In genomic region chr17:26414523-26415354, GRCm38 (mm10) we compare ENCODE assay signal across 8 mouse cellular contexts. TPM values are rescaled to one million over a fixed set of nuclear protein-coding genes. Genes with fewer than 3 reads are reported as not detected.
DNase-seq lines count a peak whose midpoint lies in the region; ATAC-seq lines count a peak whose summit lies in the region.

Gene Neurl1b (plus strand): TSS chr17:26414829.

- intact Hi-C loops in left cerebral cortex, postnatal 10 days (cut with DNase I): loop anchor here (5.0 kb wide), 1 partner anchor 62 kb away; no protein-coding TSS in a partner anchor

- H3K27me3 ChIP-seq in forebrain, embryonic 15.5 days: 0 out of 2 replicates have a peak, but pooled peaks cover 2% of the 10 kb centered on the region
- peaks cover 52% of the 10 kb centered on the region for H3K27me3 ChIP-seq in hindbrain, embryonic 13.5 days

- H3K36me3 ChIP-seq in forebrain, embryonic 15.5 days: no peaks in the 10 kb centered on the region
- no peaks in the 10 kb centered on the region for H3K36me3 ChIP-seq in hindbrain, embryonic 13.5 days
- H3K36me3 ChIP-seq in macrophage (ENCODE audit: inconsistent target): no peaks in the 10 kb centered on the region

- peak; percentile 55 for ATAC-seq in forebrain, embryonic 15.5 days (replicated peaks)
- ATAC-seq in hindbrain, embryonic 13.5 days (ENCODE audit: low FRiP score): peak; percentile 72

- under 1% methylated on average over 92 of the region's 105 CpGs for WGBS in forebrain, embryonic 15.5 days
- under 1% methylated on average over 75 of the region's 105 CpGs for WGBS in hindbrain, embryonic 13.5 days
- under 1% methylated on average over 96 of the region's 105 CpGs for WGBS in macrophage (ENCODE audit: missing documents)

- peak within 1 kb of the TSS; percentile 96 for H3K4me2 ChIP-seq in forebrain, embryonic 15.5 days (replicated peaks)
- H3K4me2 ChIP-seq in hindbrain, embryonic 13.5 days: peak within 1 kb of the TSS; percentile 97

- peak in 1 of 2 experiments; percentile 28 for DNase-seq in frontal cortex, adult 2 months (ENCODE audit: extremely low spot score in 1 of 2, low spot score in 1 of 2)
- DNase-seq in frontal cortex, postnatal 25 days (ENCODE audit: low spot score in 2 of 2): no peak
- DNase-seq in cerebellum, adult 11-12 months: peak; percentile 9
- peak in 1 of 2 experiments; percentile 71 for DNase-seq in left cerebral cortex, postnatal 10 days (ENCODE audit: extremely low spot score in 1 of 2, low spot score in 2 of 2)
- DNase-seq in spleen, postnatal 10 days (ENCODE audit: low spot score in 2 of 2): peak; percentile 56 to 79

- no peaks in the 10 kb centered on the region for H3K79me2 ChIP-seq in macrophage (ENCODE audit: inconsistent target)

- peaks cover 16% of the 10 kb centered on the region for H3K4me1 ChIP-seq in forebrain, embryonic 15.5 days
- peaks cover 11% of the 10 kb centered on the region for H3K4me1 ChIP-seq in hindbrain, embryonic 13.5 days (replicated peaks)

- peak within 1 kb of the TSS; percentile 65 for H3K9ac ChIP-seq in forebrain, embryonic 15.5 days (replicated peaks)
- H3K9ac ChIP-seq in hindbrain, embryonic 13.5 days: peak within 1 kb of the TSS; percentile 87

- no peaks in the 10 kb centered on the region for H3K9me3 ChIP-seq in forebrain, embryonic 15.5 days
- no peaks in the 10 kb centered on the region for H3K9me3 ChIP-seq in hindbrain, embryonic 13.5 days

- peak within 1 kb of the TSS; percentile 29 for H3K27ac ChIP-seq in forebrain, embryonic 15.5 days (replicated peaks)
- peak within 1 kb of the TSS; percentile 55; the same call in 1 of the 2 replicates for H3K27ac ChIP-seq in hindbrain, embryonic 13.5 days
- H3K27ac ChIP-seq in macrophage: no peak within 1 kb of the TSS

- peak within 1 kb of the TSS; percentile 85 for H3K4me3 ChIP-seq in forebrain, embryonic 15.5 days
- peak within 1 kb of the TSS; percentile 78 for H3K4me3 ChIP-seq in hindbrain, embryonic 13.5 days
- peak within 1 kb of the TSS; percentile 37 for H3K4me3 ChIP-seq in macrophage (ENCODE audit: inconsistent target)

RNA-seq across cellular contexts. Expression of gene Neurl1b, which starts in this region (rescaled TPM):
- polyA plus RNA-seq in frontal cortex, adult 2 months (2012; rRNA removed): 60.4 and 66.5 TPM in 2 replicates
- 2.7 and 2.9 TPM in 2 replicates for polyA plus RNA-seq in forebrain, embryonic 15.5 days (2015; fragmentation: Nextera tagmentation; extraction: Ambion mirVana)
- polyA plus RNA-seq in hindbrain, embryonic 13.5 days (2015; fragmentation: Nextera tagmentation; extraction: Ambion mirVana): 0.78 and 1.0 TPM in 2 replicates
- total RNA-seq in left cerebral cortex, postnatal 10 days (2021): 100 to 1,000 TPM; 118 to 135 TPM
- total RNA-seq in macrophage (2018; cell fraction: chromatin; rRNA removed): 1 to 10 TPM in 5 of 26 experiments, under 1 TPM in 19, not detected in 2; 0.12 to 4.1 (median 0.45) TPM
- total RNA-seq in macrophage (2018; cell fraction: cytosol; rRNA removed): 1 to 10 TPM in 14 of 26 experiments, under 1 TPM in 12; 0.24 to 1.9 (median 1.1) TPM
- 1 to 10 TPM in 9 of 26 experiments, under 1 TPM in 16, not detected in 1; 0.17 to 2.0 (median 0.66) TPM for total RNA-seq in macrophage (2018; cell fraction: nucleus; rRNA removed)
- polyA plus RNA-seq in macrophage (2018): 0.46 to 0.47 TPM (median 0.46 TPM) in 3 replicates

Comparison
In these comparisons a context has a peak if more than half of its experiments do, and no peak if none do; other contexts are left out.
1. RNA of gene Neurl1b (polyA plus RNA-seq): 60.4 to 66.5 TPM in frontal cortex, adult 2 months; 2.7 to 2.9 TPM in forebrain, embryonic 15.5 days, 0.78 to 1.0 TPM in hindbrain, embryonic 13.5 days and 0.46 to 0.47 TPM in macrophage; every median in the first group is over 10 times any median in the second.
2. DNase-seq: peak in cerebellum, adult 11-12 months (single experiment) and spleen, postnatal 10 days (2 of 2); none in frontal cortex, postnatal 25 days (0 of 2).
3. Peak in every context shown above with its lines, with median percentiles within 50 percentile points of each other: H3K4me3 ChIP-seq.